Mouse (Mus musculus): Measurements from ENCODE around the gene Clec4g. TPM values are rescaled to one million over a fixed set of nuclear protein-coding genes. Genes with fewer than 3 reads are reported as not detected.

Gene Clec4g
- polyA plus RNA-seq, 1 experiment from 2014 or later: 1.8 TPM

DNA sequence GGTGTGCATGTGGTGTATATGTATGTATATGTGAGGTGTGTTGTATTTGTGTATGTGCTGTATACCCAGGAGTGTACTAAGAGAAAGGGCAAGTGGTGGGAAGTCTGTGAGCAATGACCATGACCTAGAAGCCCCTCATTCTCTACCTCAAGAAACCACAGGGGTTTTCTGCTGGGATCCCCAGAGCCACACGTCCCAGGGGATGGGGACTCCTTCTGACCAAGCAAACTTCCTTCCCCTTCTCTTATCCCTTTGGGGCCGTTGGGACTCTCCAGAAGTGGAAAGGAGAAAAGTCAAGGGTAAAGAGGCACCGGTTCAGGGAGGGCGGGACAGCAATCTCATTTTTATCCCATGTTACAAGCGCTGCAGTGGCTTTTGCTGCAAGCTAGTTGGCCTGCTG, 35.0 kb downstream of the Clec4g start:
- H3K9ac ChIP-seq (ENCODE audit: low read depth, low read length): no peak overlapping the region
- no peak overlapping the region for H3K4me3 ChIP-seq (ENCODE audit: low read depth, low read length)
- DNase-seq (ENCODE audit: low spot score) (no peak), ATAC-seq (replicated peaks; ENCODE audit: low FRiP score) (no peak)
- peaks cover 8% of the 10 kb centered on the region for H3K36me3 ChIP-seq (ENCODE audit: control insufficient read depth, insufficient read depth, low read length)
- no peaks in the 10 kb centered on the region for H3K9me3 ChIP-seq (ENCODE audit: control insufficient read depth, low read length)
- WGBS: 61% methylated on average over 5 of the region's 5 CpGs
- no peak overlapping the region for H3K27ac ChIP-seq (ENCODE audit: low read depth, low read length)
- no peaks in the 10 kb centered on the region for H3K4me1 ChIP-seq (replicated peaks; ENCODE audit: control insufficient read depth, insufficient read depth, low read length)
- no peaks in the 10 kb centered on the region; the same call in 1 of the 2 replicates for H3K27me3 ChIP-seq (replicated peaks; ENCODE audit: control insufficient read depth, insufficient read depth, low read length)
- no peak overlapping the region for H3K4me2 ChIP-seq

GRCm38 (mm10) chr8:3684530-3684929, 35.9 kb downstream of the Clec4g start:
- H3K4me2 ChIP-seq: no peak overlapping the region
- H3K9me3 ChIP-seq (ENCODE audit: control insufficient read depth, low read length): no peaks in the 10 kb centered on the region
- ATAC-seq (replicated peaks; ENCODE audit: low FRiP score) (no peak; the same call in 1 of the 2 replicates), DNase-seq (ENCODE audit: low spot score) (no peak)
- no peaks in the 10 kb centered on the region; the same call in 1 of the 2 replicates for H3K27me3 ChIP-seq (replicated peaks; ENCODE audit: control insufficient read depth, insufficient read depth, low read length)
- H3K4me3 ChIP-seq (ENCODE audit: low read depth, low read length): no peak overlapping the region
- peaks cover 11% of the 10 kb centered on the region for H3K36me3 ChIP-seq (ENCODE audit: control insufficient read depth, insufficient read depth, low read length)
- H3K9ac ChIP-seq (ENCODE audit: low read depth, low read length): no peak overlapping the region
- no peaks in the 10 kb centered on the region for H3K4me1 ChIP-seq (replicated peaks; ENCODE audit: control insufficient read depth, insufficient read depth, low read length)
- no peak overlapping the region for H3K27ac ChIP-seq (ENCODE audit: low read depth, low read length)

GRCm38 (mm10) chr8:3683408-3684176, 36.9 kb downstream of the Clec4g start:
- Histone ChIP-seq H3K9ac (ENCODE audit: low read depth, low read length) (no peak overlapping the region), H3K27me3 (replicated peaks; ENCODE audit: control insufficient read depth, insufficient read depth, low read length) (no peaks in the 10 kb centered on the region), H3K4me1 (replicated peaks; ENCODE audit: control insufficient read depth, insufficient read depth, low read length) (no peaks in the 10 kb centered on the region), H3K27ac (ENCODE audit: low read depth, low read length) (no peak overlapping the region), H3K4me3 (ENCODE audit: low read depth, low read length) (no peak overlapping the region), H3K9me3 (ENCODE audit: control insufficient read depth, low read length) (no peaks in the 10 kb centered on the region), H3K4me2 (no peak overlapping the region), H3K36me3 (ENCODE audit: control insufficient read depth, insufficient read depth, low read length) (peaks cover 21% of the 10 kb centered on the region)
- ATAC-seq (replicated peaks; ENCODE audit: low FRiP score) (no peak), DNase-seq (ENCODE audit: low spot score) (no peak)
- 71% methylated on average over 6 of the region's 6 CpGs for WGBS

GRCm38 (mm10) chr8:3682435-3682834, 38.0 kb downstream of the Clec4g start:
- Histone ChIP-seq H3K4me2 (no peak overlapping the region), H3K9ac (ENCODE audit: low read depth, low read length) (no peak overlapping the region), H3K9me3 (ENCODE audit: control insufficient read depth, low read length) (no peaks in the 10 kb centered on the region), H3K27ac (ENCODE audit: low read depth, low read length) (no peak overlapping the region), H3K4me1 (replicated peaks; ENCODE audit: control insufficient read depth, insufficient read depth, low read length) (peaks cover 9% of the 10 kb centered on the region), H3K4me3 (ENCODE audit: low read depth, low read length) (no peak overlapping the region), H3K27me3 (replicated peaks; ENCODE audit: control insufficient read depth, insufficient read depth, low read length) (no peaks in the 10 kb centered on the region), H3K36me3 (ENCODE audit: control insufficient read depth, insufficient read depth, low read length) (peaks cover 23% of the 10 kb centered on the region)
- no peak for ATAC-seq (replicated peaks; ENCODE audit: low FRiP score)
- 84% methylated on average over 5 of the region's 5 CpGs for WGBS
- no peak for DNase-seq (ENCODE audit: low spot score)

- no peak for ATAC-seq (replicated peaks; ENCODE audit: low FRiP score)
Observed at GRCm38 (mm10) chr8:3679656-3680055, 40.8 kb downstream of the Clec4g start.

GRCm38 (mm10) chr8:3679236-3679635, 41.2 kb downstream of the Clec4g start:
- no peaks in the 10 kb centered on the region for H3K9me3 ChIP-seq (ENCODE audit: control insufficient read depth, low read length)
- H3K36me3 ChIP-seq (ENCODE audit: control insufficient read depth, insufficient read depth, low read length): peaks cover 23% of the 10 kb centered on the region
- ATAC-seq (replicated peaks; ENCODE audit: low FRiP score) (no peak), DNase-seq (ENCODE audit: low spot score) (no peak)
- WGBS: 96% methylated on average over 23 of the region's 23 CpGs
- H3K27me3 ChIP-seq (replicated peaks; ENCODE audit: control insufficient read depth, insufficient read depth, low read length): no peaks in the 10 kb centered on the region
- no peak overlapping the region for H3K27ac ChIP-seq (ENCODE audit: low read depth, low read length)
- H3K4me2 ChIP-seq: no peak overlapping the region
- peaks cover 13% of the 10 kb centered on the region for H3K4me1 ChIP-seq (replicated peaks; ENCODE audit: control insufficient read depth, insufficient read depth, low read length)
- H3K9ac ChIP-seq (ENCODE audit: low read depth, low read length): no peak overlapping the region
- no peak overlapping the region for H3K4me3 ChIP-seq (ENCODE audit: low read depth, low read length)

More at GRCm38 (mm10) chr8:3679656-3680055, 40.8 kb downstream of the Clec4g start:
- Histone ChIP-seq H3K36me3 (ENCODE audit: control insufficient read depth, insufficient read depth, low read length) (peaks cover 23% of the 10 kb centered on the region), H3K9ac (ENCODE audit: low read depth, low read length) (no peak overlapping the region), H3K4me1 (replicated peaks; ENCODE audit: control insufficient read depth, insufficient read depth, low read length) (peaks cover 13% of the 10 kb centered on the region), H3K27me3 (replicated peaks; ENCODE audit: control insufficient read depth, insufficient read depth, low read length) (no peaks in the 10 kb centered on the region), H3K4me2 (no peak overlapping the region), H3K9me3 (ENCODE audit: control insufficient read depth, low read length) (no peaks in the 10 kb centered on the region), H3K27ac (ENCODE audit: low read depth, low read length) (no peak overlapping the region), H3K4me3 (ENCODE audit: low read depth, low read length) (no peak overlapping the region)
- WGBS: 95% methylated on average over 5 of the region's 5 CpGs
- DNase-seq (ENCODE audit: low spot score): no peak

DNA sequence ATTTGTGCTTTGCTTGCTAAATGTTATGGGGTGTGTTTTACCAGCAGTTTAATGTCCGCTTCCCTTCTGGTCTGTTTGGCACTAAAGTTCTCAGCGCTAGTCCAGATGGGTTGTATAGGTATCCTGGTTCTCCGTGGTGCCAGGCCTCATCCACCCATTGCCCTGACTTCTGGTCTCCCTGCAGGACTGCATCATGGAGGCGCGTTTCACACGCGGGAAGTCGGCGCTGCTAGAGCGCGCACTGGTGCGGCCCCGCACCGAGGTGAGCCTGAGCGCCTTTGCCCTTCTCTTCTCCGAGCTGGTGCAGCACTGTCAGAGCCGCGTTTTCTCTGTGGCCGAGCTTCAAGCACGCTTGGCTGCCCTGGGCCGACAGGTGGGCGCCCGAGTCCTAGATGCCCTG, 41.6 kb downstream of the Clec4g start:
- Histone ChIP-seq H3K27ac (ENCODE audit: low read depth, low read length) (no peak overlapping the region), H3K9ac (ENCODE audit: low read depth, low read length) (no peak overlapping the region), H3K9me3 (ENCODE audit: control insufficient read depth, low read length) (no peaks in the 10 kb centered on the region), H3K4me3 (ENCODE audit: low read depth, low read length) (no peak overlapping the region), H3K36me3 (ENCODE audit: control insufficient read depth, insufficient read depth, low read length) (peaks cover 23% of the 10 kb centered on the region), H3K27me3 (replicated peaks; ENCODE audit: control insufficient read depth, insufficient read depth, low read length) (no peaks in the 10 kb centered on the region), H3K4me2 (no peak overlapping the region), H3K4me1 (replicated peaks; ENCODE audit: control insufficient read depth, insufficient read depth, low read length) (peaks cover 13% of the 10 kb centered on the region)
- DNase-seq (ENCODE audit: low spot score): no peak
- 95% methylated on average over 23 of the region's 23 CpGs for WGBS
- no peak for ATAC-seq (replicated peaks; ENCODE audit: low FRiP score)

- H3K9ac ChIP-seq (ENCODE audit: low read depth, low read length): peak overlapping the region; percentile 88
- DNase-seq (ENCODE audit: low spot score) (peak; percentile 57), ATAC-seq (replicated peaks; ENCODE audit: low FRiP score) (peak; percentile 4; the same call in 1 of the 2 replicates)
- WGBS: 3% methylated on average over 15 of the region's 15 CpGs
- peak overlapping the region; percentile 90 for H3K4me2 ChIP-seq
- peaks cover 23% of the 10 kb centered on the region for H3K36me3 ChIP-seq (ENCODE audit: control insufficient read depth, insufficient read depth, low read length)
- peak overlapping the region; percentile 83 for H3K27ac ChIP-seq (ENCODE audit: low read depth, low read length)
- H3K9me3 ChIP-seq (ENCODE audit: control insufficient read depth, low read length): no peaks in the 10 kb centered on the region
- peaks cover 13% of the 10 kb centered on the region for H3K4me1 ChIP-seq (replicated peaks; ENCODE audit: control insufficient read depth, insufficient read depth, low read length)
- H3K4me3 ChIP-seq (ENCODE audit: low read depth, low read length): peak overlapping the region; percentile 95
- no peaks in the 10 kb centered on the region for H3K27me3 ChIP-seq (replicated peaks; ENCODE audit: control insufficient read depth, insufficient read depth, low read length)
Observed at GRCm38 (mm10) chr8:3676993-3677579, 43.4 kb downstream of the Clec4g start.

All from liver, embryonic 11.5 days (tissue).